Mouse (Mus musculus): ENCODE results near the gene Asic2.

GRCm38 (mm10) chr11:81071836-81072235 is 896.4 kb downstream of the Asic2 start:
- no peak for TF ChIP-seq POLR2A (IDR thresholded peaks at IDR 0.05; ENCODE audit: borderline replicate concordance, extremely low read depth, insufficient read depth, insufficient read length, poor library complexity, severe bottlenecking)
- no peak for TF ChIP-seq CTCF (IDR thresholded peaks at IDR 0.05; ENCODE audit: borderline replicate concordance, extremely low read depth, insufficient read depth, insufficient read length)

All from brain, embryonic 14.5 days (tissue).